Mouse (Mus musculus): ENCODE results near the gene Hspb7. TPM values are rescaled to one million over a fixed set of nuclear protein-coding genes. Genes with fewer than 3 reads are reported as not detected.

The Hspb7 gene
- polyA plus RNA-seq (2015; fragmentation: Nextera tagmentation; extraction: Ambion mirVana) = 3.2 and 4.8 TPM in 2 replicates

GRCm38 (mm10) chr4:141420192-141420829 is at the start of gene Hspb7:
Gene Hspb7, plus strand, starts transcription at chr4:141420779.
- H3K36me3 ChIP-seq = no peaks in the 10 kb centered on the region
- 0 out of 2 replicates have a peak within 1 kb of the TSS, but pooled peaks have one; percentile 10 for H3K4me3 ChIP-seq
- peaks cover 22% of the 10 kb centered on the region for H3K4me1 ChIP-seq
- H3K9me3 ChIP-seq = no peaks in the 10 kb centered on the region
- 30% methylated on average over 9 of the region's 9 CpGs for WGBS
- peak within 1 kb of the TSS; percentile 54 for H3K27ac ChIP-seq
- ATAC-seq (ENCODE audit: borderline replicate concordance, extremely low read depth, low FRiP score, low TSS enrichment) = no peak
- peaks cover 6% of the 10 kb centered on the region; the same call in 1 of the 2 replicates for H3K27me3 ChIP-seq
- H3K4me2 ChIP-seq = 0 out of 2 replicates have a peak within 1 kb of the TSS, but pooled peaks have one; percentile 8
- H3K9ac ChIP-seq = no peak within 1 kb of the TSS

GRCm38 (mm10) chr4:141372426-141372825 is 48.2 kb upstream of the Hspb7 start:
- Histone ChIP-seq H3K4me2 (no peak overlapping the region), H3K4me1 (peaks cover 10% of the 10 kb centered on the region; the same call in 1 of the 2 replicates), H3K9me3 (no peaks in the 10 kb centered on the region), H3K27me3 (peaks cover 19% of the 10 kb centered on the region), H3K4me3 (no peak overlapping the region), H3K27ac (no peak overlapping the region), H3K9ac (no peak overlapping the region), H3K36me3 (no peaks in the 10 kb centered on the region)
- 88% methylated on average over 5 of the region's 5 CpGs for WGBS
- ATAC-seq (ENCODE audit: borderline replicate concordance, extremely low read depth, low FRiP score, low TSS enrichment) = no peak

- Histone ChIP-seq H3K9me3 (no peaks in the 10 kb centered on the region), H3K27me3 (peaks cover 43% of the 10 kb centered on the region), H3K4me3 (no peak overlapping the region), H3K4me2 (no peak overlapping the region), H3K9ac (no peak overlapping the region), H3K4me1 (peaks cover 13% of the 10 kb centered on the region; the same call in 1 of the 2 replicates), H3K36me3 (no peaks in the 10 kb centered on the region), H3K27ac (no peak overlapping the region)
- ATAC-seq (ENCODE audit: borderline replicate concordance, extremely low read depth, low FRiP score, low TSS enrichment) = no peak
- WGBS = 65% methylated on average over 8 of the region's 8 CpGs
Observed at GRCm38 (mm10) chr4:141379674-141380073, 40.9 kb upstream of the Hspb7 start.

- Histone ChIP-seq H3K9ac (peak overlapping the region; percentile 30; the same call in 1 of the 2 replicates), H3K4me3 (peak overlapping the region; percentile 30), H3K9me3 (no peaks in the 10 kb centered on the region), H3K36me3 (no peaks in the 10 kb centered on the region), H3K4me1 (peaks cover 13% of the 10 kb centered on the region; the same call in 1 of the 2 replicates), H3K4me2 (peak overlapping the region; percentile 67), H3K27me3 (peaks cover 44% of the 10 kb centered on the region), H3K27ac (no peak overlapping the region)
- under 1% methylated on average over 24 of the region's 25 CpGs for WGBS
- ATAC-seq (ENCODE audit: borderline replicate concordance, extremely low read depth, low FRiP score, low TSS enrichment) = peak; percentile 33; the same call in 1 of the 2 replicates
Observed at GRCm38 (mm10) chr4:141382406-141382805, 38.2 kb upstream of the Hspb7 start.

- Histone ChIP-seq H3K36me3 (no peaks in the 10 kb centered on the region), H3K9me3 (no peaks in the 10 kb centered on the region), H3K4me3 (no peak overlapping the region), H3K27ac (no peak overlapping the region), H3K9ac (no peak overlapping the region), H3K4me1 (peaks cover 13% of the 10 kb centered on the region; the same call in 1 of the 2 replicates), H3K4me2 (no peak overlapping the region), H3K27me3 (peaks cover 44% of the 10 kb centered on the region)
- 3% methylated on average over 7 of the region's 7 CpGs for WGBS
- ATAC-seq (ENCODE audit: borderline replicate concordance, extremely low read depth, low FRiP score, low TSS enrichment) = no peak
Observed at GRCm38 (mm10) chr4:141385275-141385674, 35.3 kb upstream of the Hspb7 start.

- H3K36me3 ChIP-seq = no peaks in the 10 kb centered on the region
- 65% methylated on average over 7 of the region's 7 CpGs for WGBS
- H3K4me3 ChIP-seq = no peak overlapping the region
- no peak for ATAC-seq (ENCODE audit: borderline replicate concordance, extremely low read depth, low FRiP score, low TSS enrichment)
- H3K9ac ChIP-seq = no peak overlapping the region
- peaks cover 36% of the 10 kb centered on the region for H3K27me3 ChIP-seq
- H3K9me3 ChIP-seq = no peaks in the 10 kb centered on the region
- peaks cover 13% of the 10 kb centered on the region; the same call in 1 of the 2 replicates for H3K4me1 ChIP-seq
- H3K4me2 ChIP-seq = no peak overlapping the region
- H3K27ac ChIP-seq = no peak overlapping the region
Observed at GRCm38 (mm10) chr4:141386150-141386549, 34.4 kb upstream of the Hspb7 start.

- H3K4me1 ChIP-seq = peaks cover 11% of the 10 kb centered on the region; the same call in 1 of the 2 replicates
- ATAC-seq (ENCODE audit: borderline replicate concordance, extremely low read depth, low FRiP score, low TSS enrichment) = no peak
- no peak overlapping the region for H3K4me2 ChIP-seq
- no peaks in the 10 kb centered on the region for H3K9me3 ChIP-seq
- H3K4me3 ChIP-seq = no peak overlapping the region
- no peak overlapping the region for H3K9ac ChIP-seq
- H3K27me3 ChIP-seq = peaks cover 25% of the 10 kb centered on the region
- no peaks in the 10 kb centered on the region for H3K36me3 ChIP-seq
- H3K27ac ChIP-seq = no peak overlapping the region
- WGBS = 16% methylated on average over 5 of the region's 5 CpGs
Observed at GRCm38 (mm10) chr4:141387093-141387784, 33.3 kb upstream of the Hspb7 start.

- ATAC-seq (ENCODE audit: borderline replicate concordance, extremely low read depth, low FRiP score, low TSS enrichment) = no peak
- H3K9ac ChIP-seq = no peak overlapping the region
- WGBS = 60% methylated on average over 5 of the region's 5 CpGs
- H3K27ac ChIP-seq = no peak overlapping the region
- H3K4me2 ChIP-seq = no peak overlapping the region
- peaks cover 18% of the 10 kb centered on the region for H3K27me3 ChIP-seq
- no peaks in the 10 kb centered on the region for H3K9me3 ChIP-seq
- peaks cover 4% of the 10 kb centered on the region; the same call in 1 of the 2 replicates for H3K4me1 ChIP-seq
- no peak overlapping the region for H3K4me3 ChIP-seq
- no peaks in the 10 kb centered on the region for H3K36me3 ChIP-seq
Observed at GRCm38 (mm10) chr4:141387933-141388332, 32.6 kb upstream of the Hspb7 start.

- Histone ChIP-seq H3K36me3 (no peaks in the 10 kb centered on the region), H3K27ac (no peak overlapping the region), H3K4me3 (no peak overlapping the region), H3K9me3 (no peaks in the 10 kb centered on the region), H3K4me1 (0 out of 2 replicates have a peak, but pooled peaks cover under 1% of the 10 kb centered on the region), H3K27me3 (peaks cover 2% of the 10 kb centered on the region; the same call in 1 of the 2 replicates), H3K4me2 (no peak overlapping the region), H3K9ac (no peak overlapping the region)
- ATAC-seq (ENCODE audit: borderline replicate concordance, extremely low read depth, low FRiP score, low TSS enrichment) = no peak
- WGBS = 68% methylated on average over 18 of the region's 18 CpGs
Observed at GRCm38 (mm10) chr4:141389366-141390150, 31.0 kb upstream of the Hspb7 start.

- H3K4me2 ChIP-seq = no peak overlapping the region
- no peaks in the 10 kb centered on the region for H3K36me3 ChIP-seq
- H3K27ac ChIP-seq = no peak overlapping the region
- WGBS = 74% methylated on average over 12 of the region's 12 CpGs
- no peak for ATAC-seq (ENCODE audit: borderline replicate concordance, extremely low read depth, low FRiP score, low TSS enrichment)
- H3K27me3 ChIP-seq = no peaks in the 10 kb centered on the region
- peaks cover 5% of the 10 kb centered on the region; the same call in 1 of the 2 replicates for H3K4me1 ChIP-seq
- H3K9me3 ChIP-seq = no peaks in the 10 kb centered on the region
- no peak overlapping the region for H3K4me3 ChIP-seq
- no peak overlapping the region for H3K9ac ChIP-seq
Observed at GRCm38 (mm10) chr4:141391293-141391692, 29.3 kb upstream of the Hspb7 start.

- Histone ChIP-seq H3K36me3 (no peaks in the 10 kb centered on the region), H3K4me2 (peak overlapping the region; percentile 38), H3K4me1 (peaks cover 9% of the 10 kb centered on the region; the same call in 1 of the 2 replicates), H3K4me3 (no peak overlapping the region), H3K27me3 (no peaks in the 10 kb centered on the region), H3K27ac (no peak overlapping the region), H3K9me3 (no peaks in the 10 kb centered on the region), H3K9ac (no peak overlapping the region)
- ATAC-seq (ENCODE audit: borderline replicate concordance, extremely low read depth, low FRiP score, low TSS enrichment) = no peak
- 15% methylated on average over 16 of the region's 16 CpGs for WGBS
Observed at GRCm38 (mm10) chr4:141394751-141395150, 25.8 kb upstream of the Hspb7 start.
